Mouse (Mus musculus) natural killer cell, adult 2 months (primary cell): ENCODE data around the gene Gpc6.

Experiments used
- DNase-seq, 2 experiments: peaks; one replicate each; pipeline ENCODE4 v3.0.0; 2022; ENCODE audit warnings: low spot score in 2 of 2

Gene Gpc6

DNA sequence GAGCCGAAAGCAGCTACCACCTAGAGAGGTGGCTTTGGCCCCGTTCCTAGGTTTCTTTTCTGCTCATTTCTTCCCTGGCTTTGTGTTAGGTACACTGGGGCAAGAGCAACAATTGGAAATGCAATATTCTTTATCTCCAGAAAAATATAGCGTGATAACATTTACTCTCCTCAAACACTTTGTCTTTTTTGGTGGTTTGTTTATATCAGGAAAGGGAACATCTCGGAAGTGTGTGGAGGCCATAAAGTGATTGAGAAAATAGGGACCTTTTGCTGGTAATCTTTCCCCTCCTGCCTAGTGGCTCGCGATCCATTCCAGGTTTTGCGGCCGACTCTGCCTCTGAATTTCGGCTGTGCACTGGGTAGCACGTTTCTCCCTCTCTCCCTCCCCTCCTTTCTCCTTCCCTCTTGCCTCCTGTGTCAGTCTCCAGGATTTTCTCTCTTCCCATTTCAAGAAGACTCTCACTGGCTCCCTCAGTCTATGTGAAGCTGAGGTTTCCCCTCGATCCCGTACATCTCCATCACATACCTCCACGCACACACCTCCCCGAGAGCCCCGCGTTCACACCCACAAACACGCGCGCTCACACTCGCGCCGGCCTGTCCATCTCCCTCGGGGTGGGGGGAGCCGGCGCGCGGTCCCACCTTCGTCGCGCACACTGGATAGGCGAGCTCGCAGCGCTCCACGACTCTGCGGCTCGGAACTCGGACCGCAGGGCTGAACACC is at the start of gene Gpc6:
Gene Gpc6, plus strand, starts transcription at position 440 of the 726 bp plus-strand sequence.
- DNase-seq: no peak

DNA sequence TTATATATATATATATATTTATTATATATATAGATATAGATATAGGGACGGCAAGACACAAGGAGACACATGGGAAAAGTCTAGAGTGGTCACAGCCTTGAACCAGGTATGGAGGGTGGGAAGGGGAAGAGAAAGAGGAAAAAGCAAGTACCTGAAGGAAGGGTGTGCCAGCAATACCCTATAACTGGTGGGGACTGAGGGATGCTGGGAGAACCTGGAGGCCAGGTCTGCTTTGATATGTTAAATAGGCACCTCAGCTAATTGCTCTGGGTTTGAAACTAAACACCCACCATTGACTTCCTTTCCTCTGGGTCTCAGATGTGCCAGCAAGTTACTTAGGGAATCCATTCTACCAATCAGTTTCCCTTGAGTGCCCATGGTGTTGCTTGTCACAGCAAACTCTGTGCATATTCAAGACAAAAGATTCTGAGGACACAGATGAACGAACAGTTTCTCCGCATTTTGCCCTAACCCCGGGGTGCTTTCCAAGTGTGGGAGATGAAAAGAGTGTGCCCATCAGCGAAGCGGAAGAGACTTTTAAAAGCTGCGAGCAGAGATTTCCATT is 42.6 kb upstream of the Gpc6 start:
- DNase-seq: no peak

DNA sequence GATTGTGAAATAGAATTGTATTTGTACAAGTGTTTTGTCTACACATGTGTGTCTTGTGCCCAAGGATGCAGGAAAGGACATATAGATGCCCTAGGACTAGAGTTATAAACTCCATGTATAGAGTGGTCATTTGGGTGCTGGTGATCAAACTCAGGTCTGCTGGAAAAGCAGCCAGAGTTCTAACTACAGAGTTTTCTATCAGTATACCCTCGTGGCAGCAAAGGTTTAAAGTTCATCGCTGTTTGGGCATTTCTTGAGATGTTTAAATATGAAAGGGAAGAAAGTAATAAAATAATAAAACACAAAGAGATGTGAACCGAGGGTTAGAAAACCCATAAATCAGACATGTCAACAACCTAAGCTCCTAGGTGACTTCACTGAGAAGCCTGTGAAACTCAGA is 30.8 kb upstream of the Gpc6 start:
- DNase-seq: no peak

DNA sequence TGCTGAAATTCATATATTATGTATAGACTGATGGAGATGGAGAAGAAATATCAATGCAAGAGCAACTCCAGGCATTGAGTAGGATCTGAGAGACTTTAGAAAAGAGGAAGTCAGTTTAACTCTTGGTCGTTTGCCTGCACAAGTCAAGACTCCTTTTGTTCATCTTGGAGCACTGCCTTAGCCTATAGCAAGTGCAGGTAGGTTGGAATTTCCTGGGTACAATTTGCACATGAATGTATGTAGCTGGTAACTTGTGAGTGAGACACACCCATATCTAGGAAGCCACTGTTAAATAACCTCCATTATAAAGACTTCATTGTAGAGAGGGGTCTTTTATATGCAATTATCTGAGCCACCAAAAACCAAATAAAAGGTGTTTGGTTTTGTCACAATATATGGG is 27.1 kb upstream of the Gpc6 start:
- DNase-seq: no peak

DNA sequence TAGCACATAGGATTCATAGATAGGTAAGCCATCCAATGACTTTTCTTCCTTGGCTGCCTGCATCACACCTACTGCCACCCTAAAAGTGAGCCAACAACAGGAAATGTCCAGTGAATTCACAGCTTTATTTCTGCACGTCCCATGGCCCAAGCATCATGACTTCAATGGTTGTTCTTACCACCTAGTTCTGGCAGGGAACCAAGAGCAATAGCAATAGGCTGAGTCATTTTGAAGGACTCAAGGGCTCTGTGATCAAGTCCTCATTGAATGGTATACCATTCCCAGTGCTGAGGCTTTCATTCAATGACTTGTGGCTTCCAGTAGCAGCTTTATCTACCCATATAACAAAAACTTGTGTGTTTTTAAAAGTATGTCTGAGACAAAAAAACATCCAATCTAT is 13.3 kb upstream of the Gpc6 start:
- DNase-seq: no peak

DNA sequence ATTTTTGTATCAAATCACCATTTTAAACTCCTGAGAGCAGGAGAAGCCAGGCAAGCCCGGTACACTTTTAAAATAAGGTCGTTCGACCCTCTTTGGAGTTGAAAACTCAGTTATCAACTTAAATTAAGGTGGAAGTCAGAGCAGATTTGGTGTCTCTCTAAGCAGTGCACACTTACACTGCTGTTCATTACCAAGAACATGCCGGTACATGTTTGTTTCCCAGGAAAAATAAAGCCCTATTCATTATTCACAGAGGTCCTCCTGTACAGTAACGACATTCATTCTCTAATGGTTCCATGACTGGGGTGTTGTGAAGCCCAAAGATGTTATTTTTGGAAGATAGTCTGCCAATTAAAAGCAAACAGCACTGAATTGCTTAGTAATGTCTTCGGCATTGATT is 8.2 kb upstream of the Gpc6 start:
- no peak for DNase-seq

DNA sequence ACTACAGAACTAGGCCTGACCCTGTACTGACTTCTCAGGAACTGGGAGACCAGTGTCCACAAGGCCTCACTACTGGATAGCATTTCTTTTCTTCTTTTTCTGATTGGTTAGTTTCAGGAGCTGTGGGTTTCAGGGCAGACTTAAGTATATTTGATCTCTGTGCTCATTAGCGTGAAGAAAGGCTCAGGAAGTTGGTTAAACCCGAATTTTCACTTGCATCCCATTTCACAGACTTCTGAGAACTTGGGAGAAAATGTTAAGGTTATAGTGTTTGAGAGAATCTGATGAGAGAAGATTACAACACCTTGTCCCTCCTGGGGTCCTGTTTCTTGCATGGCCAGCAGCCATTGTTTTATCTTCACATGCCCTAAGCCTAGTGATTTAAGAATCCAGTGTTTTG is 849 bp upstream of the Gpc6 start:
- DNase-seq: no peak

DNA sequence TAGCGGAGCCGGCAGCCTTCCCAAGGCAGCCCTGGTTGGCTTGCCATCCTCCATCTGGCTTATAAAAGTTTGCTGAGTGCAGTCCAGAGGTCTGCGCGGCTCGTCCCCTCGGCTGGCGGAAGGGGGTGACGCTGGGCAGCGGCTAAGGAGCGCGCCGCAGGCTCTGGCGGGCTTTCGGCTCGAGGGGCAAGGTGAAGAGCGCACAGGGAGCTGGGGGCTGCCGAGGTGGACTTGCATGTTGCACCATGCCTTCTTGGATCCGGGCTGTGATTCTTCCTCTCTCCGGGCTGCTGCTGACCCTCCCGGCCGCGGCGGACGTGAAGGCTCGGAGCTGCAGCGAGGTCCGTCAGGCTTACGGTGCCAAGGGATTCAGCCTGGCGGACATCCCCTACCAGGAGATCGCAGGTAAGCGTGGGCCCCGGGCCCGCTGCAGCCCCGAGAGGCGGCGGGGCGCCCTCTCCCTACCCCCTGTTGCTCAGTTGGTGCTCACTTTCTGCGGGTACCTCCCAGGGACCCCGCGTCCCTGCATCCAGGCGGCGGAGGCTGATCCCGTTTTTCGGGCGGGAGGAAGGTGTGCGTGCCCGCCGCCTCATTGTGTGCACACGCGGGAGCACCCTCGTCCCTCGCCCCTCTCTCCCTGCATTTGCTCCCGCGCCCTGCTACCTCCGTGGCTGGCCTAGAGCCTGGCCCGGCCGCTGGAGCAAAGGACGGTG is 732 bp downstream of the Gpc6 start:
- no peak for DNase-seq

DNA sequence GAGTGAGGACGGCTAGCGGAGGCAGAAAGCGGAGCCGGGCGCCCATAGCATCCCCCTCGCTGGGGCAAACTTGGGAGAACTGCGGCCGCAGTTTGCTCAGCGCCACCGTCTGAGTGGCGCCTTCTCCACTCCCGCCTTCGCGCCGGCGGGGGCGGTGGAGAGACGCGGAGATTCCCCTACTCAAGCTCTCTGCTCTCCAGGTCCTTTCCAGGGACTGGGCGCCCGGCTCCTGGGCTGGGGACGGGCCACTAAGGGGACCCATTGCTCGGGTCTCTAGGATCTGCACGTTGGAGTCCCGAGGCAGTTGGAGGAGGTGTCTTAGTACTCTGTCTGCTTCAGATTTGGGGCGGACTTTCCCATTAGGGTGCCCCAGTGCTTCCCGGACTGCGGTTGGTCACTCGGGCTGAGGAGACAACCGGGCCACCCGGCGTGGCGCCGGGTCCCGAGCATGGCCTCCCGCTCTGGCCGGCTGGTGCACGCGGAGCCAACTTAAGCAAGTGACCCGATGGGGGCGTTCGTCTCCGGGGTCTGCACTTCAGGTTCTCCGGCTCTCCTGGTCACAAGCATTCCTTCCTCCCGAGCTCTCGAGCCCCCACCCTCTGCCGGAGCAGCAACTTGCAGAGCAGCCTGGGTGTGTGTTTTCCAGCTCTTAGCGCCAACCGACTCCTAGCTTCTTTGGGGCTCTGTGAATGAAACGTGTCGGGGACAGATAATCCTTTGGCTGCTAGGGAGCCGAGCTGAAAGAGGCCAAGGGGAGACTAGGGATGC is 1.5 kb downstream of the Gpc6 start:
- no peak for DNase-seq

DNA sequence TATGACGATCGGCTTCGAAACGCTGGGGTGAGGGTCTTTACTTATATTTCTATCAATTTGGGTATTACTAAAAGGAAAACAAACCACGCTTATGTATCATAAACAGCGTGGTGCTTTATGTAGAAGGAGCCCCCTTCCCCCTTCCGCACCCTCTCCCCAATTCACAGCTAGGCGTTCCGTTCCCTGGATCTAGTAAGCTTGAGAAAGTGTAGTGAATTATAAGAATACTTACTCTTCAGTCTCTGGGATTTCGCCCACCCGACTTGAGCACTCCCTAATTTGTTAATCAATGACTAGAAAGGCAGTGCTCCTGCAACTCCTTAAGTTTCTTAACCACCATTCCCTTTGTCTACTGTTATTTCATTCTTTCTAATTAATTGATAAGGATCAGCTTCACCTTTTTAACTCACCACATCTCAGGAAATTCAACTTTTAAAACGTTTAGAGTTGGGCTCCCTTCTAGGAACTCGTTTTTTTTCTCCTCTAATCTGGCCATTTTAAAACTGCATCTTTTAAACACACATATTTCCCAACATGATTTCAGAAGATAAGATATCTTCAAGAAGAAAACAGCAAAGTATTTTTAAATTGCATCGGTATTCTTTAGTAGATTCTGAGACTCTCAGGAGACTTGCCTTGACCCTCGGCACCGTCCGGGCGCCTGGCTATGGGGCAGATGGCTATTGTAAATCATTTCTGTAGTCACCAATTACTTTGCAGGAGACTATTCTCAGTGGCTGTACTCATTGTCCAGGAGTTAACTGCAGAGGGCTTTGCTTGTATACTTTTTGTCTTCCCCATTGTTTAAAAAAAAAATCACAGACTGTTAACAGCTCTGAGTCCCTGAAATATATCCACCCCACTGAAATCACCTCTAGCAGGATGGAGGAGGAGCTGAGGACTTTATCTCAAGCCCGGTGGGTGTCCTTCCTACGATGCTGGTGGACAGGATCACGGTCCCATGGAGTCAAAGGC is 2.5 kb downstream of the Gpc6 start:
- DNase-seq: no peak

DNA sequence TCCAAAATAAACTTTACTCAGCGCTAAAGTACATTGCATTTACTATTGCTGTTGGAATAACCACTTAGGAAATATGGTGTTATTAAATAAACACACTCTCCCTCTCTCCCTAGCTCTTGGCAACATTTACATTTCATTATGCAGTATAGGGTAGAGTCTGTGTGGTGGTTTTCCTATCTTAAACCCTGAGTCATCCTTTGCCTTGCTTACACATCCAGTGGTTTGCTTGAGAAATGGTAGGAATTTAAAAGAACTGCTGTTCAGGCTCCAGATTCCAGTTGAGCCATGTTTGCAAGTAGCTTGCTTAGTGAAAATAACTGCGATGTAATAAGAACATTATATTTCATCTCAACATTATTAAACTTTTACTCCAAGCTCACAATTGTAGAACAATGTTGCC is 3.3 kb downstream of the Gpc6 start:
- no peak for DNase-seq

DNA sequence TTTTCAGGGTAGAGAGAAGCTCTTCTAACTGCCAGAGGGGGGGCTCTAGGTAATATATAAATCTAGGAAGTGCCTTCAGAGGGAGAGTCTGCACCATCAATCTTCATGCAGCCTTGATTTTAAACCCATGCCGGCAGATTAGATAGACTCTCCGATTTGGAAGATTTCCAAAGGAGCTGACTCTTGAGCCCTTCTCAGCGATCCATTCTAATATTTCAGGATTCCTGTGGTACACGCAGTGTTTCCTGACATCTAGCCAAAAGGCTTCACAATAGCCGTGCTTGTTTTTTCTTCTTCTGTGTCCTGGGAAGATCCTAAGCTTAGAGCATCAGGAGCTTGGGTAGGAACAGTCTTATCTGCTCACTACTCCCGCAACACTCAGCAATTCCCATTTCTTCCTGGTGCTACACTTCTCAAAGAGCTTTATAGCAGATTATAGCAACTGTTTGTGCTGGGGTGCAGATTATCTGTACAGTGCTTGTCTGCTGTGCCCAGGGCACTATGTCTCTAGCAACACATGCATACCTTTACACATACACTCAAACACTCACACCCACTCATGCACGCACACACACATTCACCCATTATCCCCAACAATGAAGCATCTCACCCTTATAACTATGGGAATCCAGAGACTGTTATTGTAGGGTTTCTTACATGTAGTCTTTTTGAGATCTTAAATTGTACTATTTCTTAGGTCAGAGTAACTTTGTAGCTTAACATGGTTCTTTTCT is 3.8 kb downstream of the Gpc6 start:
- DNase-seq: no peak

DNA sequence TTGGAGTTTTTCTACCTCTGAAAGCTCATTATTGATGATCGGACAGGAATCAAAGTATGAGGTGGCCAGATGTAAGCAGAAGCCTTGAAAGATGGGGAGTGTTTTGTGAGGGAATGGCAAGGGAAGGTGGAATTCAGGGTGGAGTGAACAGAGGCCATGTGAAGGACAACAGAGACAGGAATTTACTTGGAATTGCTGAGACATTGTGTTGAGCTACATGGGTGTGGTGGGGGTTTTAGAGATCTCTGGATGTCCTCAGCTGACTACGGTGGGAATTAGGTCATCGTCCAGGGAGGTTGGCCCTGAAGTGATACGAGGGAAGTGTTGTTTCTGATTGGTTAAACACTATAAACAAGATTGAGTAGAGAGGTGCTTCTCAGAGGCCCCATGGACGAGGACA is 8.7 kb downstream of the Gpc6 start:
- no peak for DNase-seq

DNA sequence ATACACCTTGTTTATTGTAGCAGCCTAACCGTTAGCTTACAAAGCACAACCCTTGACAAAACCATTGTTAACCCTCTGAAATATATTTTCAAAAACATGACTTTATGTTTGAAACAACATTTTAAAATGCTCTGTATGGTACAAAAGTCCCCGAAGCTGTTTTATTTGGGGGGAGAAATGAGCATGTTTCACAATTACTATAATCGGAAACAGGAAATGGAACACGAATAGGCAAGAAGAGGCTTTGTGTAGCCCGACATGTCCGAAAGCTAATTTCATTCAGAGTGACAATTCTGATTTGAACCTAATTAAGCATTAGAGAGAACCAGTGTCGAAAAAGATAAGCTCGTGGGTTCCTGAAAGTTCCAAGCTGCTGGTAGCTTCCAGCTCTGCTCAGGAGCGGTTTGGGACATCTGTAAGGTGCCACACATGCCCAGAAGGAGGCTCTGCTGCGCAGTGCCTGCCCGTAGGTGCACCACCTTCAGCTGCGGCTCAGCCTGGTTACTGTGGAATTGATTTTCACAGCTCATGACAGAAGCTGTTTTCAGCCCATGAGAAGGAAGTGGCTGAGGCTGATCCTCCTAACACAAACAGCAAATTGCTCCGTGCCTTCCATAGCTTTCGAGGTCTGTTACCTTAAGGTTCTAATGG is 12.9 kb downstream of the Gpc6 start:
- no peak for DNase-seq

DNA sequence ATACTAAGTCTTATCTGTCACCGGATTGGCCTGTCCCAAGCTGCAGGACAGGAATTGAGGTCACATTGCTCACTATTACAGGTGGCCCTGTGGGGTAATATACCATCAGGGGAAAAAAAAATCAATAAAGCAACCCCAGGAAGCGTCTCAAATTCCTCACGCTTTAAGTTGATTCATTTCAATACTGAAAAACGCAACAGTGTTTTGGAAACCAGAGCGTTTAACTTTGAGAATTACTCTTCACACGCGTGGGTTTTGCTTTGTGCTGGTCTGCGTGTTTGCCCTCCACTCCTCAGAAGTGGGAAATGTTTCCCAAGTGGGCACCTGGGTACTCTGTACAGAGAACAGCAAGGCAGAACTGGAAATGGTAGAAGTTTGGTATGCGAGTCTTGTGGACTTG is 13.6 kb downstream of the Gpc6 start:
- no peak for DNase-seq

DNA sequence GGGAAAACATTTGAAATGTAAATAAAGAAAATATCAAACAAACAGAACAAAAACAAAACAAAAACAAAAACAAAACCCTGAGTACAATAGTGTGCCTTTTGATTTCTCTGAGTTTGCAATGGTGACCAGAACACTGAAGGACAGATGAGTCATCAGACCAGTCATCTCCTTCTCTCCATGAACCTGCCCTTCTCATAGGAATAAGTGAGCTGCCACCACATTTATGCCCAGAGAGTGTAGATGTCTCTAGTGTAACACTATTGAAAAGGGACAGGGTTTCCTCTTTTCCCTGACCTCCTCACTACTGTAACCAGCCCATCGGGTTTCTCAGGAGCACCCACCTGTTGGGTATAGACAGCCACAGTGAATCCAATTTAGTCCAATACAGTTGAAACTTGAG is 14.4 kb downstream of the Gpc6 start:
- DNase-seq: no peak

DNA sequence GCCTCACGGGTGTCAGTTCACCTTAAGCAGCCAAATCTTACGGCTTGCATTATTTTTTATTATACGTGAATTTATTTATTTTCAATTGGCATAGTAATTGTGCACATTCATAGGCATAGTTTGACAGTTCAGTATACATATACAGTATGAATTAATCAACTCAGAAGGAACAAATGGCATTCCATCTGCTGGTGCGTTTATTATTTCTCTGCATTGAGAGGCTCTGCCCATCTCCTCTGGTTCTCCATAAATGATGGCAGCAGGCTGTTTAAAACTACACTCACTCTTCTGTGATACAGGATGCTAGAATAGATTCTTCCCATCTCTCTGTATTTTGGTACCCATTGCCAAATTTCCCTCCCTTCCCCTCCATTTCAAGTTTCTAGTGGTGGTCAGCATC is 16.7 kb downstream of the Gpc6 start:
- no peak for DNase-seq

DNA sequence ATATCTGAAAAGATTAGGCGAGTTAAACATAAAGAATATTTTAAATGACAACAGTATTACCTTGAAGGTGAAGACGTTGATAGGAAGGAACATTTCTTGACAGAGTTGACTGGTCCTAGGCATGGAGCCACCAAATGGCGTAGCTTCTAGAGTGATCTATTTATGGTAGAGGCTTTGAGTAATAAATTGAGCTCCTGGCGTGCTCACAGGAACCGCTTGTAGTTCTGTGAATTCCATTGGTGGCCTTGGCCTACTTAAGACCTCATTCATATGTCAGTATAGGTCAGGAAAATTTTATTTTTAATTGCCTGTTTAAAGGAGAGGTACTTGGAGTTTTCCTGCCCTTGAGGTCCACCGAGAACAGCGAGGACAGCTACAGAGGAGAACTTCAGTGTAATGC is 18.6 kb downstream of the Gpc6 start:
- DNase-seq: no peak

DNA sequence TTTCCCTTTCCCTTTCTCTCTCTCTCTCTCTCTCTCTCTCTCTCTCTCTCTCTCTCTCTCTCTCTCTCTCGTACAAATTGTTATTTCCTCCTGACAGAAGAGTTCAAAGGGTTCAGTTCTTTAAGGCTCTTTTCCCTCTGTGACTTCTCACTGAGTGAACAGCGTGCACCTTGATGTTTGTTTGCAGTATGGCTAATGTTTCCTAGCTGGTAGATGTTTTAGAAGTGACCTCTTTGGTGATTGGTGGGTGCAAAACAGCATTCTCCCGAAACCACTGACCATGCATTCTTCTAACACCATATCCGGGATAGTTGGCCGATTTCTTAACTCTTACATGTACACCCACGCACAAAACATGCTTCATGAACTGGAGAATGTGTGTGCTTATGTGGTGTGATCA is 20.9 kb downstream of the Gpc6 start:
- DNase-seq: no peak

DNA sequence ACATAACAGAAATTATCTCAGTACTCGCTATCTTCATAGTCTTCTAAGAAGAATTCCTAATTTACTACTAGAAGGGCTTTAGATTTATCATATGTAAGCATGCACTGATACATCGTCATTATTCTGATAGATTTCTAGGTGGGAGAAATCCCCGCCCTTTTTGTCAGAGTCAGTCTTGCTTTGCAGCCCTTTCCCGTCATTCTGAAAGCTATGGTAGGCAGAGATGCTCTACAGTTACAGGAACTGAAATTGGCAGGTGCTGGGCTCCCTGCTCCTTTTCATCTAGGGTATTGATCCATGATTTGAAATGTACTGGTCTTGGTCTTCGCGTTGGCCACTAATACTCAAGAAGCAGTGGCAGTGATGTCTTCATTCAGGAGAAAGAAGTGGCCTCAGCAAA is 22.3 kb downstream of the Gpc6 start:
- DNase-seq: no peak
